Mouse (Mus musculus) liver, postnatal 0 days (tissue): ENCODE data around the gene Glyatl3. TPM values are rescaled to one million over a fixed set of nuclear protein-coding genes. Genes with fewer than 3 reads are reported as not detected.

Source experiments
- ATAC-seq: fragments of 200-750 bp; cut with Nextera tagmentation; 2 replicates; pipeline ENCODE4 v1.8.0; 2017; ENCODE audit warnings: mild to moderate bottlenecking, moderate library complexity
- DNase-seq: peaks from one replicate; pipeline ENCODE4 v3.0.0-alpha.2; 2016
- H3K27ac ChIP-seq: fragments of 300-500 bp; sonication (generic); 2 replicates; pipeline ENCODE4 v1.5.1; 2014; ENCODE audit warnings: antibody characterized with exemption, moderate library complexity, mild to moderate bottlenecking, low read depth
- H3K27me3 ChIP-seq: fragments of 300-500 bp; sonication (generic); 2 replicates; pipeline ENCODE4 v1.6.1; 2014; ENCODE audit warnings: low read length, control low read depth, mixed read lengths; ENCODE audit not compliant: insufficient read depth
- H3K36me3 ChIP-seq: fragments of 300-500 bp; sonication (generic); replicated peaks from 2 replicates; pipeline ENCODE4 v1.6.1; 2014; ENCODE audit warnings: mild to moderate bottlenecking, control low read depth, low read length, moderate library complexity, mixed read lengths; ENCODE audit not compliant: insufficient read depth
- H3K4me1 ChIP-seq: fragments of 300-500 bp; sonication (generic); 2 replicates; pipeline ENCODE4 v1.6.1; 2014; ENCODE audit warnings: antibody characterized with exemption, mild to moderate bottlenecking, control low read depth; ENCODE audit not compliant: insufficient read depth
- H3K4me2 ChIP-seq: fragments of 300-500 bp; sonication (generic); 2 replicates; pipeline ENCODE4 v1.6.1; 2014; ENCODE audit warnings: low read depth, mild to moderate bottlenecking, low read length, moderate library complexity, mixed read lengths
- H3K4me3 ChIP-seq: fragments of 300-500 bp; sonication (generic); 2 replicates; pipeline ENCODE4 v1.5.1; 2014; ENCODE audit warnings: low read depth, low read length
- H3K9ac ChIP-seq: fragments of 300-500 bp; sonication (generic); replicated peaks from 2 replicates; pipeline ENCODE4 v1.6.1; 2014; ENCODE audit warnings: mild to moderate bottlenecking, moderate library complexity
- H3K9me3 ChIP-seq: fragments of 300-500 bp; sonication (generic); 2 replicates; pipeline ENCODE4 v1.6.1; 2016; ENCODE audit warnings: mild to moderate bottlenecking, control low read depth, low read length, mixed read lengths
- CTCF ChIP-seq: sonication (generic); IDR thresholded peaks from 2 replicates; pipeline ENCODE4 v1.5.1; 2016; ENCODE audit warnings: antibody characterized with exemption, low read depth
- EP300 ChIP-seq: IDR thresholded peaks from 2 replicates; pipeline ENCODE4 v1.6.1; 2016; ENCODE audit warnings: antibody characterized with exemption, low read depth, mild to moderate bottlenecking
- WGBS: fragments of 180-500 bp; shearing (Covaris S2); extraction: QIAGEN DNeasy Blood & Tissue Kit; methylation state at CpG from one replicate; pipeline ENCODE4 v1.1.7; 2014; ENCODE audit not compliant: insufficient replicate concordance; 5-methylcytosine and 5-hydroxymethylcytosine counted together
- polyA plus RNA-seq: library from polyadenylated mRNA; unstranded; fragments of >200 nt; fragmentation: Nextera tagmentation; extraction: Ambion mirVana; gene quantifications from 2 replicates; pipeline ENCODE4 v1.2.1, GENCODE M21; 2015

Glyatl3 gene
- polyA plus RNA-seq, 1 experiment from 2014 or later, result not detected

- 13% methylated on average over 2 of the region's 2 CpGs for WGBS
- no peak for DNase-seq
- no peak for TF ChIP-seq CTCF
- no peak for TF ChIP-seq EP300
Measured at GRCm38 (mm10) chr17:40873582-40874011, 40.6 kb downstream of the Glyatl3 start.

GRCm38 (mm10) chr17:40872626-40873025, 41.5 kb downstream of the Glyatl3 start:
- no peak for DNase-seq
- H3K9ac ChIP-seq, result no peak overlapping the region
- no peak for ATAC-seq
- no peak overlapping the region for H3K27ac ChIP-seq
- no peak overlapping the region for H3K4me2 ChIP-seq
- H3K4me1 ChIP-seq, result peaks cover 2% of the 10 kb centered on the region; the same call in 1 of the 2 replicates
- no peaks in the 10 kb centered on the region for H3K27me3 ChIP-seq
- WGBS, result 90% methylated on average over 6 of the region's 6 CpGs
- TF ChIP-seq EP300 (no peak), CTCF (no peak)
- H3K36me3 ChIP-seq, result no peaks in the 10 kb centered on the region
- no peaks in the 10 kb centered on the region for H3K9me3 ChIP-seq
- H3K4me3 ChIP-seq, result no peak overlapping the region

More at GRCm38 (mm10) chr17:40873582-40874011, 40.6 kb downstream of the Glyatl3 start:
- no peak overlapping the region for H3K4me2 ChIP-seq
- H3K4me1 ChIP-seq, result peaks cover 2% of the 10 kb centered on the region; the same call in 1 of the 2 replicates
- H3K36me3 ChIP-seq, result no peaks in the 10 kb centered on the region
- no peak overlapping the region for H3K27ac ChIP-seq
- H3K27me3 ChIP-seq, result no peaks in the 10 kb centered on the region
- no peaks in the 10 kb centered on the region for H3K9me3 ChIP-seq
- no peak overlapping the region for H3K9ac ChIP-seq
- ATAC-seq, result no peak
- H3K4me3 ChIP-seq, result no peak overlapping the region

- H3K27me3 ChIP-seq, result no peaks in the 10 kb centered on the region
- H3K9ac ChIP-seq, result no peak overlapping the region
- peaks cover 2% of the 10 kb centered on the region; the same call in 1 of the 2 replicates for H3K4me1 ChIP-seq
- DNase-seq (no peak), ATAC-seq (no peak)
- H3K9me3 ChIP-seq, result no peaks in the 10 kb centered on the region
- TF ChIP-seq EP300, result no peak
- TF ChIP-seq CTCF, result no peak
- no peaks in the 10 kb centered on the region for H3K36me3 ChIP-seq
- H3K27ac ChIP-seq, result no peak overlapping the region
- H3K4me3 ChIP-seq, result no peak overlapping the region
- WGBS, result 19% methylated on average over 10 of the region's 10 CpGs
- 0 out of 2 replicates have a peak overlapping the region, but pooled peaks have one; percentile 13 for H3K4me2 ChIP-seq
Measured at GRCm38 (mm10) chr17:40868952-40869747, 45.0 kb downstream of the Glyatl3 start.

- H3K36me3 ChIP-seq, result no peaks in the 10 kb centered on the region
- no peak for DNase-seq
- no peak overlapping the region for H3K4me3 ChIP-seq
- no peaks in the 10 kb centered on the region for H3K4me1 ChIP-seq
- H3K9ac ChIP-seq, result no peak overlapping the region
- TF ChIP-seq CTCF (no peak), EP300 (no peak)
- no peak overlapping the region for H3K27ac ChIP-seq
- H3K4me2 ChIP-seq, result no peak overlapping the region
- no peaks in the 10 kb centered on the region for H3K9me3 ChIP-seq
- no peaks in the 10 kb centered on the region for H3K27me3 ChIP-seq
- no peak for ATAC-seq
Measured at GRCm38 (mm10) chr17:40855065-40855464, 59.1 kb downstream of the Glyatl3 start.

Other genes with a start within 250 kb of the Glyatl3 start
- gene Esp1, start 187.2 kb downstream of the Glyatl3 start, polyA plus RNA-seq, result not detected in 2 replicates
- gene Crisp2, start 107.3 kb downstream of the Glyatl3 start, polyA plus RNA-seq, result 0.13 and 0.15 TPM in 2 replicates
- gene Rhag, start 103.2 kb downstream of the Glyatl3 start, polyA plus RNA-seq, result 61.6 and 71.2 TPM in 2 replicates
- 0.09 and 0.22 TPM in 2 replicates for gene 9130008F23Rik, start 33.8 kb downstream of the Glyatl3 start, polyA plus RNA-seq
- 49.7 and 52.0 TPM in 2 replicates for gene Mut, start 20.3 kb upstream of the Glyatl3 start, polyA plus RNA-seq
- gene Cenpq, start 20.7 kb upstream of the Glyatl3 start, polyA plus RNA-seq, result 11.7 and 12.4 TPM in 2 replicates